Mouse (Mus musculus): ENCODE results near the gene Antxr1.
A peak's percentile ranks its signal among the peaks of the same experiment; 100 is the strongest.

Gene Antxr1

GRCm38 (mm10) chr6:87244117-87245100 is 91.2 kb downstream of the Antxr1 start:
- no peak for DNase-seq

GRCm38 (mm10) chr6:87237260-87237659 is 98.4 kb downstream of the Antxr1 start:
- DNase-seq = no peak

- DNase-seq = no peak
Observed at GRCm38 (mm10) chr6:87236061-87236460, 99.6 kb downstream of the Antxr1 start.

DNA sequence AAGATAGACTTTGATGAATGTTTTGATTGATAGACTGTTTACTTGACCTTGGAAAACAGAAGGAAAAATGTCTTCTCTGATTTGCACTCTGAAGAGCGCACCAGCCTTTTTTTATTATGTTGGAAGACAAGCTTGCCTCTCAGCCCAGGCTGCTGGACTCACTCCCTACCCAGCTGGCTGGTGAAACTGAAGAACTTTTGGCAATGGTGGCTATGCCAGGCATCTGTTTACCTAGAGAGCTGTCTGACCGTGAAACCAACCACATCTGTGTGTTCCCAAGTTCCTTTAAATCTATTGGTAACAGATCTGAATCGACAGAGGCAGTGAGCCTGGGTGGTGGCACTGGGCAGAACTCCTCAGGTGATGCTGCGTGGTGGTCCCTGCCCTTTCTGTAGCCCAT is 102.5 kb downstream of the Antxr1 start:
- no peak for DNase-seq

- DNase-seq = no peak
Observed at GRCm38 (mm10) chr6:87230041-87230440, 105.6 kb downstream of the Antxr1 start.

- DNase-seq = peak in 1 of 2 experiments; percentile 12
Observed at GRCm38 (mm10) chr6:87227940-87228339, 107.7 kb downstream of the Antxr1 start.

GRCm38 (mm10) chr6:87226315-87226714 is 109.3 kb downstream of the Antxr1 start:
- no peak for DNase-seq

DNA sequence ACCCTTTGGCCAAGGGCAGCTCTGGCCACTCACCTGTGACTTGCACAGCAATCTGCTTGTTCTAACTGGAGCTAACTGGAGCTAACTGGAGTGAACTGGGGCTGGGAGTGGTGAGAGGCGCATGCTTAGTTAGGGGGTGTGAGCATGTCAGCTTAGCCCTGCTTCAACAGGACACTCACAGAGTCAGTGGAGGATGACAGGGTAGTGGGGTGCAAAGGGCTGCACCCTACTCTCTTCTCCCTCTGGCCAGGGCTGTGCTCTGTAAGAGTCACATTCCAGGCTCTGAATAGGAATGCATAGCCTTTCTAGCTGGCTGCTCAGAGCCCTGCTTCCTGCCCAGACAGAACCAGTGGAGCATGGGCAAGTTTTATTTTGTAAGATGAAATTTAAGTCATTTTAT is 110.3 kb downstream of the Antxr1 start:
- peak; percentile 72 to 78 for DNase-seq

GRCm38 (mm10) chr6:87222854-87223631 is 112.6 kb downstream of the Antxr1 start:
- DNase-seq = peak; percentile 41 to 54

GRCm38 (mm10) chr6:87219061-87219992 is 116.3 kb downstream of the Antxr1 start:
- no peak for DNase-seq

- DNase-seq = no peak
Observed at GRCm38 (mm10) chr6:87216114-87216591, 119.5 kb downstream of the Antxr1 start.

GRCm38 (mm10) chr6:87213262-87213661 is 122.4 kb downstream of the Antxr1 start:
- peak; percentile 58 to 70 for DNase-seq

DNA sequence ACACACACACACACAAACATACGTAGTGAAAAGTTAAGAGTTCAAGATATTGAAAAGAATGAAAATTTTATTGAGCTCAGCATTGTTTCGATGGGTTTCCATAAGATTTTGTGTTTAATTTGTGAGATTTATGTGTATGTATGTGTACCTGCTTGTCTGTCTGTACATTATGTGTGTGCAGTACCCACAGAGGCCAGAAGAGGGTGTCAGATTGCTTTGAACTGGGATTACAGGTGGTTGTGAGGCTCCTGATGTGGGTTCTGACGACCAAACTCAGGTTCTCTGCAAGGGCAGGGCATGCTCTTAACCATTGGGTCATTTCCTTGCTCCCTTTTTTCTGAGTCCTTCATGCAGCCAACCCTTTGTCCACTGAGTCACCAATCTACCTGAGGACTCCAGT is 124.1 kb downstream of the Antxr1 start:
- no peak for DNase-seq

- DNase-seq = peak; percentile 86 to 90
Observed at GRCm38 (mm10) chr6:87207373-87207982, 128.1 kb downstream of the Antxr1 start.

- DNase-seq = no peak
Observed at GRCm38 (mm10) chr6:87206790-87207189, 128.8 kb downstream of the Antxr1 start.

- no peak for DNase-seq
Observed at GRCm38 (mm10) chr6:87203467-87203866, 132.2 kb downstream of the Antxr1 start.

GRCm38 (mm10) chr6:87203065-87203464 is 132.6 kb downstream of the Antxr1 start:
- DNase-seq = no peak

- DNase-seq = no peak
Observed at GRCm38 (mm10) chr6:87202048-87202605, 133.5 kb downstream of the Antxr1 start.

GRCm38 (mm10) chr6:87189755-87190154 is 145.9 kb downstream of the Antxr1 start:
- DNase-seq = no peak

- DNase-seq = peak; percentile 17 to 67
Observed at GRCm38 (mm10) chr6:87186988-87187387, 148.6 kb downstream of the Antxr1 start.

DNA sequence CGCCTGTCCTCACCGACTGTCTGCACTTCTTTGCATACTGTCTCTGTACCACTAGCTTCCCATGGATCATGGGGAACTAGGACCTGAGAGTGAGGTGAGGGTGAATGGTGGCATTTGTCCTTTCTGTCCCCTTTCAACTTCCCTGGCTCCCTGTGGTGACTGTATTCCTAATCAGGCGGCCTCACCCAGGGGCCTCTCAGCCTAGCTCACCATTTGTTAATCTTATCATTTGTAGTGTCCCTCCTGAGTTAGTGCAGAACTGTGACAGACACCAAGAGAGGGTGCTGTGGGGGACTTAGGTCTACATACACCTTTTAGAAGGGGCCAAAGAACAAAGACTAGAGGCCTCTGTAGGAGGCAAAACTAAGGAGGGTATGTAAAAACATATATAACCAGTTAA is 151.2 kb downstream of the Antxr1 start:
- no peak for DNase-seq

Data from kidney, postnatal 25 days (tissue).